Mouse (Mus musculus): ENCODE measurements around the gene Gpn3. TPM values are rescaled to one million over a fixed set of nuclear protein-coding genes. Genes with fewer than 3 reads are reported as not detected.

Gene Gpn3
- polyA plus RNA-seq, 1 experiment: 28.8 TPM

DNA sequence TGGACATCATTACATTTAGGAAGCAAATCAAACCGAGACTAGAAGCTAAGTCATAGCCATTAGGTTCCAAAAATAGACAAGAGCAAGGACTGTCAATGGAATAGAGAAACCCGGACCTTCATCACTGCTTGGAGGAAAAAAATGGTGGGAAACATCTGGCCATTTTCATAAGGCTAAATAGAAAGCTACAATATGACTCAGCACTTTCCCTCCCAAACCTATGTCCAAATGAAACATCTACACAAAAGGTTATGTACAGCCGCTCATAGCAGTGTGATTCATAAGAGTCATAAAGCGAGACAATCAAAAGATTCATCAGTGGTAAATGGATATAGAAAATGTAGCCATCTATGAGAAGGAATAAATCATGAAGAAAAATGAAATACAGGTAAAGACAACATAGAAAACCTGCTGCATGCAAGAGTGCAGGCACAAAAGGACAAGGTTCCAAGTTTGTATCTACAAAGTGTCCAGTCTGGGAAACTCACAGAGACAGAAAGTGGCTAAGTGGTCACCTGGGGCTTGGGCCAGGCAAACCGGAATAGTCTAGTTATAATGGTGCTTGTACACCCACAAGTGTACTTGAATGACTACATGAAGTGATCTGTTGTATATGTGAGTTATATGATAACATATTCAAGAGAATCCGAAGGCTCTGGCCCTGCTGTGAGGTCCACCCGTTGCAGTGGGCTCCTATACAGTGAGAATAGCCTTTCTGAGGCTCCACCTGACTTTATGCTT, 35.0 kb upstream of the Gpn3 start:
- no peak for DNase-seq
- Histone ChIP-seq H3K36me3 (ENCODE audit: control insufficient read depth, insufficient read depth, low read length) (no peaks in the 10 kb centered on the region), H3K27me3 (replicated peaks; ENCODE audit: control insufficient read depth, insufficient read depth, low read length) (no peaks in the 10 kb centered on the region), H3K4me1 (ENCODE audit: control insufficient read depth, insufficient read depth, low read length) (peaks cover 3% of the 10 kb centered on the region; the same call in 1 of the 2 replicates), H3K27ac (ENCODE audit: insufficient read depth, low read depth, low read length) (no peak overlapping the region), H3K4me3 (ENCODE audit: insufficient read depth, low read depth, low read length) (no peak overlapping the region)
- TF ChIP-seq CTCF (conservative IDR thresholded peaks at IDR 0.05; ENCODE audit: insufficient read depth, insufficient read length, low read depth, low read length) (no peak), POLR2A (IDR thresholded peaks at IDR 0.05; ENCODE audit: low read depth, low read length) (no peak)
- WGBS: 89% methylated on average over 7 of the region's 7 CpGs

DNA sequence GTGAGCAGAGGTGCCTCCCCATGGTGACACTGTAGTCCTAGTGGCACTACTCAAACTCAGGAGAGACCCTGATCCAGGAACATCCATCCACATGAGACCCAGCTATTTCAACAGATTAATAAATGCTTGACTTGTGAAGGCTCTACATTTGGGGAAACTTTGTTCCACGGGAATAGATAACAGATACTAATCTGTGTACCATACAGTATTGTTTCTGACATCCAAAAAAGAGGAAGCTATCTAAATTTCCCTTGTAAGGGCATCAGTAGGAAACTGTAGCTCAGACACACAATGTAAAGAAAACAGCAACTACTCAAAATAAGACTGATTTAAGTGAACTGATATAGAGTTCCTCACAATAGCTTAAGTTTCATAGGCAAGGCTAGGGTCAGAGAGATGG, 28.8 kb upstream of the Gpn3 start:
- no peak for DNase-seq
- H3K27me3 ChIP-seq (replicated peaks; ENCODE audit: control insufficient read depth, insufficient read depth, low read length): no peaks in the 10 kb centered on the region
- no peaks in the 10 kb centered on the region; the same call in 1 of the 2 replicates for H3K4me1 ChIP-seq (ENCODE audit: control insufficient read depth, insufficient read depth, low read length)
- H3K36me3 ChIP-seq (ENCODE audit: control insufficient read depth, insufficient read depth, low read length): no peaks in the 10 kb centered on the region
- WGBS: 77% methylated on average over 1 of the region's 1 CpGs
- H3K27ac ChIP-seq (ENCODE audit: insufficient read depth, low read depth, low read length): no peak overlapping the region
- H3K4me3 ChIP-seq (ENCODE audit: insufficient read depth, low read depth, low read length): no peak overlapping the region
- TF ChIP-seq CTCF (conservative IDR thresholded peaks at IDR 0.05; ENCODE audit: insufficient read depth, insufficient read length, low read depth, low read length): no peak
- no peak for TF ChIP-seq POLR2A (IDR thresholded peaks at IDR 0.05; ENCODE audit: low read depth, low read length)

DNA sequence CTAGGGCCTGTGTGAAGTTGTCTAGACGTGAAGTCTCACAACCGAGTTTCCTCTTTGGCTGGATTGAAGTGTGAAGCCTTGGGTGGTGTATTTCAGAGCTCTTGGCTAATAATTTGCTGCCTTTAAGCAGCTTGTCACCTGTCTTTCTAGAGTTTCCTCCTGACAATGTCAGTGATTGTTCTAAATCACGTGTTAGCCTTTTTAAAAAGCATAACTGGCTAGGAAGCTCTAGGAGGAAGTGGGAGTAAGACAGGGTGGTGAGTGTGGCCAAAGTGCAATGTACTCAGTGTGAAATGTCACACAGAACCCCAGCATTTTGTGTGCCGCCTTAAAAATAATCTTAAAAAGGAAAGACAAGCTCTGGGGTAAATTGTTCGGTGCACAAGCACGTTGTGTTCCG, 27.9 kb upstream of the Gpn3 start:
- TF ChIP-seq POLR2A (IDR thresholded peaks at IDR 0.05; ENCODE audit: low read depth, low read length) (no peak), CTCF (conservative IDR thresholded peaks at IDR 0.05; ENCODE audit: insufficient read depth, insufficient read length, low read depth, low read length) (no peak)
- Histone ChIP-seq H3K4me1 (ENCODE audit: control insufficient read depth, insufficient read depth, low read length) (no peaks in the 10 kb centered on the region; the same call in 1 of the 2 replicates), H3K36me3 (ENCODE audit: control insufficient read depth, insufficient read depth, low read length) (no peaks in the 10 kb centered on the region), H3K4me3 (ENCODE audit: insufficient read depth, low read depth, low read length) (no peak overlapping the region), H3K27me3 (replicated peaks; ENCODE audit: control insufficient read depth, insufficient read depth, low read length) (no peaks in the 10 kb centered on the region), H3K27ac (ENCODE audit: insufficient read depth, low read depth, low read length) (no peak overlapping the region)
- DNase-seq: peak; percentile 24
- WGBS: 42% methylated on average over 7 of the region's 7 CpGs

- H3K4me3 ChIP-seq (ENCODE audit: insufficient read depth, low read depth, low read length): no peak overlapping the region
- no peaks in the 10 kb centered on the region for H3K36me3 ChIP-seq (ENCODE audit: control insufficient read depth, insufficient read depth, low read length)
- H3K27ac ChIP-seq (ENCODE audit: insufficient read depth, low read depth, low read length): no peak overlapping the region
- TF ChIP-seq POLR2A (IDR thresholded peaks at IDR 0.05; ENCODE audit: low read depth, low read length) (no peak), CTCF (conservative IDR thresholded peaks at IDR 0.05; ENCODE audit: insufficient read depth, insufficient read length, low read depth, low read length) (peak; percentile 93)
- no peaks in the 10 kb centered on the region; the same call in 1 of the 2 replicates for H3K4me1 ChIP-seq (ENCODE audit: control insufficient read depth, insufficient read depth, low read length)
- 5% methylated on average over 5 of the region's 5 CpGs for WGBS
- H3K27me3 ChIP-seq (replicated peaks; ENCODE audit: control insufficient read depth, insufficient read depth, low read length): no peaks in the 10 kb centered on the region
- peak; percentile 80 for DNase-seq
Measured at GRCm38 (mm10) chr5:122344260-122344659, 27.4 kb upstream of the Gpn3 start.

- WGBS: 82% methylated on average over 4 of the region's 4 CpGs
- H3K4me3 ChIP-seq (ENCODE audit: insufficient read depth, low read depth, low read length): no peak overlapping the region
- TF ChIP-seq CTCF (conservative IDR thresholded peaks at IDR 0.05; ENCODE audit: insufficient read depth, insufficient read length, low read depth, low read length) (no peak), POLR2A (IDR thresholded peaks at IDR 0.05; ENCODE audit: low read depth, low read length) (no peak)
- no peak for DNase-seq
- H3K27ac ChIP-seq (ENCODE audit: insufficient read depth, low read depth, low read length): no peak overlapping the region
- no peaks in the 10 kb centered on the region for H3K27me3 ChIP-seq (replicated peaks; ENCODE audit: control insufficient read depth, insufficient read depth, low read length)
- H3K36me3 ChIP-seq (ENCODE audit: control insufficient read depth, insufficient read depth, low read length): no peaks in the 10 kb centered on the region
- no peaks in the 10 kb centered on the region; the same call in 1 of the 2 replicates for H3K4me1 ChIP-seq (ENCODE audit: control insufficient read depth, insufficient read depth, low read length)
Measured at GRCm38 (mm10) chr5:122345777-122346176, 25.9 kb upstream of the Gpn3 start.

DNA sequence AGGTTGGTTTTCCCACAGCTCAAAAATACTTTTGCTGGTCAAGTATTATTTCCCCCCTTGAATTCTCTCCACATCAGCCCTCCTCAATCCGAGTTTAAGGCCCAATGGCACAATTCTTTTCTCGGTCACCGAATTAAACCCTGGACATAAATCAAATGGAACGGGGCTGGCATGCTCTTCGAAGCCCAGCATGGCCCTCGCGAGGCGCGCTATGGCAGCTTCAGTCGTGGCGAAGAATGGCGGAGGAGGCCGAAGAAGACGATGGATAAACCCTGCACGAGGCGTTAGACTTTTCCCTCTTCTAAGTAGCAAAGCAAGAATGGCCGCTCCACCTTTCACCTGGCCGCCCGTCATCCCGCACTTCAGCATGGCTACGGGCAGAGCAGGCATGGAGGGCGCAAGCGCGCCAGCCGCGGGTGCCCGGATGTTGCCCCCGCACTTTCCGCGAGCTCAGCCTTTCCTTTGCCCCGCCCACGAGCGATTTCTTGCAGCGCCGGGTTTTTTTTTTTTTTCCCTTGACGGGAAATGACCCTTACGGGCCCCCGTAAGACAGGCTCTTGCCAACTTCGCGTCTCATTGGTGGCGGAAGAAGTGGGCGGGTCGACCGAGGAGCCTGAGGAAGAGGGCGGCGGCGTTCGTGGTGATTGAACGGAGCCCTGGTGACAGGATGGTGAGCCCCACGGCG, 17.7 kb upstream of the Gpn3 start, which contains the start of the genes Rad9b and Vps29:
Gene Rad9b (minus strand): TSS at position 427 of the 685 bp plus-strand sequence.
Gene Vps29 (plus strand): TSS at position 563 of the 685 bp plus-strand sequence.
- H3K27me3 ChIP-seq (replicated peaks; ENCODE audit: control insufficient read depth, insufficient read depth, low read length): no peaks in the 10 kb centered on the region
- WGBS: under 1% methylated on average over 51 of the region's 51 CpGs
- peak; percentile 99 for DNase-seq
- no peaks in the 10 kb centered on the region for H3K36me3 ChIP-seq (ENCODE audit: control insufficient read depth, insufficient read depth, low read length)
- peak within 1 kb of the TSS; percentile 94 for H3K27ac ChIP-seq (ENCODE audit: insufficient read depth, low read depth, low read length)
- peak; percentile 33 for TF ChIP-seq POLR2A (IDR thresholded peaks at IDR 0.05; ENCODE audit: low read depth, low read length)
- no peak for TF ChIP-seq CTCF (conservative IDR thresholded peaks at IDR 0.05; ENCODE audit: insufficient read depth, insufficient read length, low read depth, low read length)
- H3K4me3 ChIP-seq (ENCODE audit: insufficient read depth, low read depth, low read length): peak within 1 kb of the TSS; percentile 69
- H3K4me1 ChIP-seq (ENCODE audit: control insufficient read depth, insufficient read depth, low read length): no peaks in the 10 kb centered on the region

DNA sequence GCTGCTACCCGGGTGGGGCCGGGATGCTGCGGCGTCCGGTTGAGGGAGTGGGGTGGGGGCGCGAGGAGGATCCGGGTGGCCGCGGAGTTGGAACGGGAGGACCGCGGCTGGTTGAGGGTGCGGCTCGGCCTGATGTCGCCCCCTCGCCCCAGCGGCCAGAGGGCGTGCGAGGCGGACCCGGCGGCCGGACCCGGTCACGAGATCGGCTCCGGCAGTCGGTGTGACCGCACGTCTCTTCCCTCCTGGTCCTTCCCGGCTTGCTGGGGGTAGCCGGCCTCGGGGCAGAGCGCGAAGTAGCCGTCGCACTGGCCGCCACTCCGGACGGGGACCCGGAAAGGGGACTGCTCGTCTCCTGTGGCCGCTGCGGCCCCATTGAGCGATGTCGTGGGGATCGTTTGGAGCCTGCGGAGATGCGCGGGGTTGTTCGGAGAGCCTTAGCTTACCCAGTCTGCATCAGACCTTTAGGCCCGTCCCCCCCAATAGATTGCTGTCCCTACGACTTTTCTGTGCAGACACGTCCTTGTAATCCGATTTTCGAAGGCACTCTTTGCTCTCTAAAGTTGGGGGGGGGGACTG, 17.1 kb upstream of the Gpn3 start:
- WGBS: under 1% methylated on average over 57 of the region's 57 CpGs
- TF ChIP-seq POLR2A (IDR thresholded peaks at IDR 0.05; ENCODE audit: low read depth, low read length) (peak; percentile 32), CTCF (conservative IDR thresholded peaks at IDR 0.05; ENCODE audit: insufficient read depth, insufficient read length, low read depth, low read length) (no peak)
- Histone ChIP-seq H3K27me3 (replicated peaks; ENCODE audit: control insufficient read depth, insufficient read depth, low read length) (no peaks in the 10 kb centered on the region), H3K36me3 (ENCODE audit: control insufficient read depth, insufficient read depth, low read length) (no peaks in the 10 kb centered on the region), H3K4me3 (ENCODE audit: insufficient read depth, low read depth, low read length) (peak overlapping the region; percentile 69), H3K4me1 (ENCODE audit: control insufficient read depth, insufficient read depth, low read length) (no peaks in the 10 kb centered on the region), H3K27ac (ENCODE audit: insufficient read depth, low read depth, low read length) (peak overlapping the region; percentile 94)
- DNase-seq: no peak
